Mouse (Mus musculus): ENCODE measurements at regions not wholly inside any gene's neighbourhood (a gene's known extent, or its start where the extent isn't known, plus 50 kb on each side); places are given as distances from the start of the nearest gene placed in this dataset.

GRCm38 (mm10) chr13:60446926-60447325 is 154.8 kb upstream of the Dapk1 start:
- TF ChIP-seq CTCF (IDR thresholded peaks at IDR 0.05; ENCODE audit: borderline replicate concordance, extremely low read depth, insufficient read depth, insufficient read length), result peak; percentile 22; the same call in 1 of the 2 replicates
- no peak for TF ChIP-seq POLR2A (IDR thresholded peaks at IDR 0.05; ENCODE audit: borderline replicate concordance, extremely low read depth, insufficient read depth, insufficient read length, poor library complexity, severe bottlenecking)
